Mouse (Mus musculus) limb, embryonic 12.5 days (tissue): ENCODE data around the gene Uts2b. TPM values are rescaled to one million over a fixed set of nuclear protein-coding genes. Genes with fewer than 3 reads are reported as not detected.

Experiments
- ATAC-seq: fragments of 200-750 bp; cut with Nextera tagmentation; 2 replicates; pipeline ENCODE4 v1.8.0; 2017; ENCODE audit warnings: low read depth, moderate TSS enrichment; ENCODE audit not compliant: insufficient number of reproducible peaks, insufficient read depth, low FRiP score, low TSS enrichment
- H3K27ac ChIP-seq: fragments of 300-500 bp; sonication (generic); 2 replicates; pipeline ENCODE4 v1.5.1; 2016; ENCODE audit warnings: mild to moderate bottlenecking, moderate library complexity
- H3K27me3 ChIP-seq: fragments of 300-500 bp; sonication (generic); 2 replicates; pipeline ENCODE4 v1.6.1; 2016; ENCODE audit warnings: mild to moderate bottlenecking, moderate library complexity
- H3K36me3 ChIP-seq: fragments of 300-500 bp; sonication (generic); 2 replicates; pipeline ENCODE4 v1.6.1; 2016; ENCODE audit warnings: mild to moderate bottlenecking, moderate library complexity
- H3K4me1 ChIP-seq: fragments of 300-500 bp; sonication (generic); replicated peaks from 2 replicates; pipeline ENCODE4 v1.6.1; 2016
- H3K4me2 ChIP-seq: fragments of 300-500 bp; sonication (generic); 2 replicates; pipeline ENCODE4 v1.6.1; 2016; ENCODE audit warnings: mild to moderate bottlenecking, moderate library complexity
- H3K4me3 ChIP-seq: fragments of 300-500 bp; sonication (generic); replicated peaks from 2 replicates; pipeline ENCODE4 v1.5.1; 2016; ENCODE audit warnings: mild to moderate bottlenecking
- H3K9ac ChIP-seq: fragments of 300-500 bp; sonication (generic); replicated peaks from 2 replicates; pipeline ENCODE4 v1.6.1; 2016; ENCODE audit warnings: mild to moderate bottlenecking, moderate library complexity
- H3K9me3 ChIP-seq: fragments of 300-500 bp; sonication (generic); 2 replicates; pipeline ENCODE4 v1.6.1; 2016; ENCODE audit warnings: mild to moderate bottlenecking, moderate library complexity
- WGBS: fragments of 180-500 bp; shearing (Covaris S2); methylation state at CpG from one replicate; pipeline ENCODE4 v1.1.7; 2016; 5-methylcytosine and 5-hydroxymethylcytosine counted together
- polyA plus RNA-seq: library from polyadenylated mRNA; unstranded; fragments of >200 nt; fragmentation: Nextera tagmentation; extraction: Ambion mirVana; gene quantifications from 2 replicates; pipeline ENCODE4 v1.2.1, GENCODE M21; 2016

The Uts2b gene
- polyA plus RNA-seq, 1 experiment from 2014 or later = 0.34 TPM

GRCm38 (mm10) chr16:27389534-27390282 lies 19.7 kb upstream of the Uts2b start:
- ATAC-seq = 0 out of 2 replicates have a peak, but pooled peaks have one; percentile 9
- Histone ChIP-seq H3K27ac (peak overlapping the region; percentile 98), H3K4me1 (peaks cover 18% of the 10 kb centered on the region), H3K9ac (peak overlapping the region; percentile 92), H3K4me3 (peak overlapping the region; percentile 85), H3K9me3 (no peaks in the 10 kb centered on the region), H3K27me3 (no peaks in the 10 kb centered on the region), H3K36me3 (no peaks in the 10 kb centered on the region), H3K4me2 (peak overlapping the region; percentile 61)
- WGBS = 30% methylated on average over 7 of the region's 7 CpGs

GRCm38 (mm10) chr16:27388761-27389451 lies 18.9 kb upstream of the Uts2b start, which contains the start of gene Ccdc50:
TSS of gene Ccdc50 (plus strand) at chr16:27388869.
- peak within 1 kb of the TSS; percentile 98 for H3K27ac ChIP-seq
- under 1% methylated on average over 69 of the region's 69 CpGs for WGBS
- ATAC-seq = peak; percentile 95
- H3K36me3 ChIP-seq = no peaks in the 10 kb centered on the region
- no peaks in the 10 kb centered on the region for H3K9me3 ChIP-seq
- H3K4me1 ChIP-seq = peaks cover 18% of the 10 kb centered on the region
- peak within 1 kb of the TSS; percentile 92 for H3K9ac ChIP-seq
- no peaks in the 10 kb centered on the region for H3K27me3 ChIP-seq
- peak within 1 kb of the TSS; percentile 61 for H3K4me2 ChIP-seq
- peak within 1 kb of the TSS; percentile 85 for H3K4me3 ChIP-seq

GRCm38 (mm10) chr16:27387634-27388611 lies 17.9 kb upstream of the Uts2b start:
- no peak for ATAC-seq
- Histone ChIP-seq H3K27ac (no peak overlapping the region), H3K9ac (peak overlapping the region; percentile 92; the same call in 1 of the 2 replicates), H3K4me3 (peak overlapping the region; percentile 85), H3K4me1 (peaks cover 18% of the 10 kb centered on the region), H3K4me2 (peak overlapping the region; percentile 61), H3K9me3 (no peaks in the 10 kb centered on the region), H3K36me3 (no peaks in the 10 kb centered on the region), H3K27me3 (no peaks in the 10 kb centered on the region)
- WGBS = 63% methylated on average over 12 of the region's 12 CpGs

- WGBS = 76% methylated on average over 4 of the region's 4 CpGs
- Histone ChIP-seq H3K4me3 (no peak overlapping the region), H3K27me3 (no peaks in the 10 kb centered on the region), H3K27ac (no peak overlapping the region), H3K4me1 (peaks cover 17% of the 10 kb centered on the region), H3K4me2 (no peak overlapping the region), H3K36me3 (no peaks in the 10 kb centered on the region), H3K9me3 (no peaks in the 10 kb centered on the region), H3K9ac (no peak overlapping the region)
- no peak for ATAC-seq
Observed at GRCm38 (mm10) chr16:27386850-27387407, 16.9 kb upstream of the Uts2b start.

GRCm38 (mm10) chr16:27385649-27386048 lies 15.6 kb upstream of the Uts2b start:
- Histone ChIP-seq H3K4me1 (peaks cover 10% of the 10 kb centered on the region), H3K9ac (no peak overlapping the region), H3K36me3 (no peaks in the 10 kb centered on the region), H3K9me3 (no peaks in the 10 kb centered on the region), H3K4me2 (no peak overlapping the region), H3K27ac (no peak overlapping the region), H3K4me3 (no peak overlapping the region), H3K27me3 (no peaks in the 10 kb centered on the region)
- WGBS = 78% methylated on average over 1 of the region's 1 CpGs
- no peak for ATAC-seq

GRCm38 (mm10) chr16:27384893-27385603 lies 15.0 kb upstream of the Uts2b start:
- Histone ChIP-seq H3K27me3 (no peaks in the 10 kb centered on the region), H3K9me3 (no peaks in the 10 kb centered on the region), H3K4me1 (peaks cover 4% of the 10 kb centered on the region), H3K4me2 (no peak overlapping the region), H3K4me3 (no peak overlapping the region), H3K36me3 (no peaks in the 10 kb centered on the region), H3K27ac (no peak overlapping the region), H3K9ac (no peak overlapping the region)
- ATAC-seq = no peak
- 70% methylated on average over 4 of the region's 4 CpGs for WGBS

GRCm38 (mm10) chr16:27382217-27382616 lies 12.2 kb upstream of the Uts2b start:
- Histone ChIP-seq H3K4me2 (no peak overlapping the region), H3K4me1 (no peaks in the 10 kb centered on the region), H3K9me3 (no peaks in the 10 kb centered on the region), H3K4me3 (no peak overlapping the region), H3K36me3 (no peaks in the 10 kb centered on the region), H3K9ac (no peak overlapping the region), H3K27me3 (no peaks in the 10 kb centered on the region), H3K27ac (no peak overlapping the region)
- WGBS = 62% methylated on average over 4 of the region's 4 CpGs
- ATAC-seq = no peak

GRCm38 (mm10) chr16:27376556-27376955 lies 6.5 kb upstream of the Uts2b start:
- no peaks in the 10 kb centered on the region for H3K9me3 ChIP-seq
- H3K4me1 ChIP-seq = no peaks in the 10 kb centered on the region
- no peak overlapping the region for H3K9ac ChIP-seq
- H3K4me2 ChIP-seq = no peak overlapping the region
- H3K27me3 ChIP-seq = no peaks in the 10 kb centered on the region
- H3K4me3 ChIP-seq = no peak overlapping the region
- H3K36me3 ChIP-seq = no peaks in the 10 kb centered on the region
- no peak overlapping the region for H3K27ac ChIP-seq
- ATAC-seq = no peak

- H3K27me3 ChIP-seq = no peaks in the 10 kb centered on the region
- H3K9ac ChIP-seq = no peak overlapping the region
- no peaks in the 10 kb centered on the region for H3K9me3 ChIP-seq
- H3K36me3 ChIP-seq = no peaks in the 10 kb centered on the region
- no peak overlapping the region for H3K4me2 ChIP-seq
- H3K4me3 ChIP-seq = no peak overlapping the region
- 0 out of 2 replicates have a peak, but pooled peaks cover under 1% of the 10 kb centered on the region for H3K4me1 ChIP-seq
- no peak for ATAC-seq
- WGBS = 92% methylated on average over 2 of the region's 2 CpGs
- no peak overlapping the region for H3K27ac ChIP-seq
Observed at GRCm38 (mm10) chr16:27375318-27375717, 5.3 kb upstream of the Uts2b start.

- 69% methylated on average over 3 of the region's 3 CpGs for WGBS
- Histone ChIP-seq H3K9me3 (no peaks in the 10 kb centered on the region), H3K36me3 (no peaks in the 10 kb centered on the region), H3K27me3 (no peaks in the 10 kb centered on the region), H3K4me2 (no peak overlapping the region), H3K27ac (no peak overlapping the region), H3K9ac (no peak overlapping the region), H3K4me1 (peaks cover 4% of the 10 kb centered on the region; the same call in 1 of the 2 replicates), H3K4me3 (no peak overlapping the region)
- ATAC-seq = no peak
Observed at GRCm38 (mm10) chr16:27374139-27374538, 4.1 kb upstream of the Uts2b start.
